Mouse (Mus musculus): ENCODE measurements at regions not wholly inside any gene's neighbourhood (a gene's known extent, or its start where the extent isn't known, plus 50 kb on each side); places are given as distances from the start of the nearest gene placed in this dataset.

DNA sequence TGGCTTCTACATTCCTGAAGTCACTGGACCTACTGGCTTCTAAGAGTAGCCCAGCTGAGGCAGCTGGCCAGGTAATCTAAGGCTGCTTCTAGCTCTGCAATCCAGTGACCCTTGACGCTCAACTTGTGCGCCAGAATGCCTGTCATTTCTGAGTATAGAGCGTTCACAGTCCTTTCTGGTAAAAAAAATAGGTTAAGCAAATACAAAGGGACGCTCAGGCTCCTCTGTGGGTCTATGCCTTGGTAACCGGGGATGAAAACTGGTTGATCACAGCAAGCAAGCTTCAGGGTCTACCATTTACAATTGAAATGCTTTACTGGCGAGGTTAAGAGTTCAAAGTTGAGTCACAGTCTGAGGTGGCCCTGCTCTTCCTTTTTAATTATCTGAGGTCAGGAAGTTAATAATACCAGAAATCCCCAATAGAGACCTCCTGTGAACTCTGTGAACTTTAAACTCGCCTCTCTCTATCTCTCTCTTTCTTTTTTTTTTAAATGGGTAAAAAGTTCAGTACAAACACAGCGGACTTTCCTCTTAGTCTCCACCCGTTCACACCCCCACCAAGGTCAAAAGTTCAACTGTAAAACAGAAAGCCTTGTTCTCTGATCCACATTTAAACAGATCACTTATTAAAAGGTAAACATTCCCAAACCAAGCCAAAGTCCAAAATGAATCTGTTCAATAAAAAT is 148.6 kb downstream of the Nrip1 start:
- dilution Hi-C loops (cut with MboI; ENCODE audit: extremely low pct_ligation_motif_present, extremely low pct_unique_long_range_greater_than_20kb, low sequenced_read_pairs) (no loop called here), in situ Hi-C loops (cut with MboI; ENCODE audit: low pct_ligation_motif_present, low pct_unique_long_range_greater_than_20kb, low sequenced_read_pairs) (no loop called here)
- no peaks in the 10 kb centered on the region for H3K79me2 ChIP-seq (replicated peaks; ENCODE audit: control insufficient read depth, extremely low read depth, insufficient read depth, poor library complexity, severe bottlenecking)
- no peak overlapping the region for H3K9ac ChIP-seq (ENCODE audit: insufficient read depth, low read depth)
- H3K27me3 ChIP-seq (replicated peaks) = no peaks in the 10 kb centered on the region
- H3K27ac ChIP-seq (ENCODE audit: insufficient read depth, low read depth) = no peak overlapping the region
- TF ChIP-seq ZNF384 (IDR thresholded peaks at IDR 0.05; ENCODE audit: low read depth, low read length) (no peak), CHD1 (IDR thresholded peaks at IDR 0.05; ENCODE audit: low read depth, low read length) (no peak), BHLHE40 (IDR thresholded peaks at IDR 0.05; ENCODE audit: low read depth, low read length) (no peak), ZC3H11A (IDR thresholded peaks at IDR 0.05; ENCODE audit: low read depth, low read length) (no peak), ZKSCAN1 (IDR thresholded peaks at IDR 0.05; ENCODE audit: borderline replicate concordance, low read depth, low read length) (no peak), JUN (IDR thresholded peaks at IDR 0.05; ENCODE audit: insufficient read depth, low read depth, low read length) (no peak), ETS1 (conservative IDR thresholded peaks at IDR 0.05; ENCODE audit: low read depth, low read length) (no peak), ELF1 (IDR thresholded peaks at IDR 0.05; ENCODE audit: low read depth, low read length) (no peak), USF2 (conservative IDR thresholded peaks at IDR 0.05; ENCODE audit: low read depth, low read length) (no peak), USF1 (IDR thresholded peaks at IDR 0.05; ENCODE audit: low read depth, low read length) (no peak), MYC (IDR thresholded peaks at IDR 0.05; ENCODE audit: low read depth, low read length) (no peak), ZMIZ1 (IDR thresholded peaks at IDR 0.05; ENCODE audit: low read depth, low read length) (no peak), MAFK (IDR thresholded peaks at IDR 0.05; ENCODE audit: insufficient replicate concordance, low read length) (no peak), RAD21 (IDR thresholded peaks at IDR 0.05; ENCODE audit: low read depth, low read length) (no peak), NRF1 (IDR thresholded peaks at IDR 0.05; ENCODE audit: low read depth, low read length) (no peak), SMC3 (IDR thresholded peaks at IDR 0.05; ENCODE audit: low read depth, low read length) (no peak), MEF2A (IDR thresholded peaks at IDR 0.05; ENCODE audit: borderline replicate concordance, low read depth, low read length) (no peak)
- no peak overlapping the region for H3K4me3 ChIP-seq (replicated peaks in 1 of 3; ENCODE audit: low read depth in 2 of 3, low read length in 2 of 3, poor library complexity in 1 of 3)
- no peak for DNase-seq (ENCODE audit: extremely low read depth)
- H3K9me3 ChIP-seq (replicated peaks; ENCODE audit: low read length) = peaks cover 78% of the 10 kb centered on the region
- no peak overlapping the region for H3K4me2 ChIP-seq (ENCODE audit: insufficient read depth, low read depth, poor library complexity, severe bottlenecking)
- no peaks in the 10 kb centered on the region for H3K36me3 ChIP-seq (replicated peaks in 1 of 2; ENCODE audit: control insufficient read depth in 1 of 2, insufficient read depth in 1 of 2, low read length in 1 of 2)
- no peaks in the 10 kb centered on the region for H3K4me1 ChIP-seq (ENCODE audit: control insufficient read depth in 1 of 2, insufficient read depth in 2 of 2)

GRCm38 (mm10) chr16:76223716-76224115 is 149.9 kb downstream of the Nrip1 start:
- Histone ChIP-seq H3K4me1 (ENCODE audit: control insufficient read depth in 1 of 2, insufficient read depth in 2 of 2) (no peaks in the 10 kb centered on the region), H3K79me2 (replicated peaks; ENCODE audit: control insufficient read depth, extremely low read depth, insufficient read depth, poor library complexity, severe bottlenecking) (no peaks in the 10 kb centered on the region), H3K9me3 (replicated peaks; ENCODE audit: low read length) (peaks cover 78% of the 10 kb centered on the region), H3K36me3 (replicated peaks in 1 of 2; ENCODE audit: control insufficient read depth in 1 of 2, insufficient read depth in 1 of 2, low read length in 1 of 2) (no peaks in the 10 kb centered on the region), H3K4me3 (replicated peaks in 1 of 3; ENCODE audit: low read depth in 2 of 3, low read length in 2 of 3, poor library complexity in 1 of 3) (no peak overlapping the region), H3K27ac (ENCODE audit: insufficient read depth, low read depth) (no peak overlapping the region), H3K4me2 (ENCODE audit: insufficient read depth, low read depth, poor library complexity, severe bottlenecking) (no peak overlapping the region), H3K9ac (ENCODE audit: insufficient read depth, low read depth) (no peak overlapping the region), H3K27me3 (replicated peaks) (no peaks in the 10 kb centered on the region)
- in situ Hi-C loops (cut with MboI; ENCODE audit: low pct_ligation_motif_present, low pct_unique_long_range_greater_than_20kb, low sequenced_read_pairs) (no loop called here), dilution Hi-C loops (cut with MboI; ENCODE audit: extremely low pct_ligation_motif_present, extremely low pct_unique_long_range_greater_than_20kb, low sequenced_read_pairs) (no loop called here)
- no peak for DNase-seq (ENCODE audit: extremely low read depth)
- TF ChIP-seq ETS1 (conservative IDR thresholded peaks at IDR 0.05; ENCODE audit: low read depth, low read length) = no peak
- TF ChIP-seq HCFC1 (IDR thresholded peaks at IDR 0.05; ENCODE audit: low read depth, low read length) = no peak
- TF ChIP-seq CHD1 (IDR thresholded peaks at IDR 0.05; ENCODE audit: low read depth, low read length) = no peak
- no peak for TF ChIP-seq ELF1 (IDR thresholded peaks at IDR 0.05; ENCODE audit: low read depth, low read length)
